Mouse (Mus musculus): ENCODE data around the gene Ptk6. TPM values are rescaled to one million over a fixed set of nuclear protein-coding genes. Genes with fewer than 3 reads are reported as not detected.

The Ptk6 gene
- polyA plus RNA-seq, 1 experiment = 0.15 TPM

- Histone ChIP-seq H3K4me3 (ENCODE audit: extremely low read depth, insufficient read depth, insufficient read length) (peak overlapping the region; percentile 22; the same call in 1 of the 2 replicates), H3K4me1 (ENCODE audit: control insufficient read depth, insufficient read depth, insufficient read length) (peaks cover 19% of the 10 kb centered on the region; the same call in 1 of the 2 replicates), H3K36me3 (ENCODE audit: control insufficient read depth, insufficient read depth, low read length) (no peaks in the 10 kb centered on the region), H3K27me3 (ENCODE audit: control insufficient read depth, insufficient read depth, low read length) (no peaks in the 10 kb centered on the region), H3K27ac (ENCODE audit: insufficient read depth, low read length) (peak overlapping the region; percentile 60)
- TF ChIP-seq POLR2A (IDR thresholded peaks at IDR 0.05; ENCODE audit: low read depth, low read length) (no peak), CTCF (IDR thresholded peaks at IDR 0.05; ENCODE audit: extremely low read depth, insufficient read depth, insufficient read length, insufficient replicate concordance) (no peak)
- DNase-seq (ENCODE audit: low read depth in 1 of 2, low spot score in 2 of 2) = no peak
- WGBS = 12% methylated on average over 2 of the region's 2 CpGs
These were observed 17.8 kb upstream of the Ptk6 start for GRCm38 (mm10) chr2:181220361-181220760.

- WGBS = 2% methylated on average over 25 of the region's 25 CpGs
- Histone ChIP-seq H3K36me3 (ENCODE audit: control insufficient read depth, insufficient read depth, low read length) (no peaks in the 10 kb centered on the region), H3K27me3 (ENCODE audit: control insufficient read depth, insufficient read depth, low read length) (no peaks in the 10 kb centered on the region), H3K27ac (ENCODE audit: insufficient read depth, low read length) (peak within 1 kb of the TSS; percentile 75), H3K4me1 (ENCODE audit: control insufficient read depth, insufficient read depth, insufficient read length) (peaks cover 19% of the 10 kb centered on the region; the same call in 1 of the 2 replicates), H3K4me3 (ENCODE audit: extremely low read depth, insufficient read depth, insufficient read length) (peak within 1 kb of the TSS; percentile 22; the same call in 1 of the 2 replicates)
- peak; percentile 89 to 91 for DNase-seq (ENCODE audit: low read depth in 1 of 2, low spot score in 2 of 2)
- TF ChIP-seq POLR2A (IDR thresholded peaks at IDR 0.05; ENCODE audit: low read depth, low read length) (peak; percentile 2; the same call in 1 of the 2 replicates), CTCF (IDR thresholded peaks at IDR 0.05; ENCODE audit: extremely low read depth, insufficient read depth, insufficient read length, insufficient replicate concordance) (no peak)
These were observed 17.1 kb upstream of the Ptk6 start, which contains the start of gene Fndc11 for GRCm38 (mm10) chr2:181219538-181220216. Gene Fndc11, plus strand, starts transcription at chr2:181220013.

GRCm38 (mm10) chr2:181218881-181219485 is 16.4 kb upstream of the Ptk6 start:
- TF ChIP-seq POLR2A (IDR thresholded peaks at IDR 0.05; ENCODE audit: low read depth, low read length) (no peak), CTCF (IDR thresholded peaks at IDR 0.05; ENCODE audit: extremely low read depth, insufficient read depth, insufficient read length, insufficient replicate concordance) (no peak)
- Histone ChIP-seq H3K4me1 (ENCODE audit: control insufficient read depth, insufficient read depth, insufficient read length) (peaks cover 19% of the 10 kb centered on the region; the same call in 1 of the 2 replicates), H3K27me3 (ENCODE audit: control insufficient read depth, insufficient read depth, low read length) (no peaks in the 10 kb centered on the region), H3K4me3 (ENCODE audit: extremely low read depth, insufficient read depth, insufficient read length) (no peak overlapping the region), H3K27ac (ENCODE audit: insufficient read depth, low read length) (peak overlapping the region; percentile 75), H3K36me3 (ENCODE audit: control insufficient read depth, insufficient read depth, low read length) (no peaks in the 10 kb centered on the region)
- no peak for DNase-seq (ENCODE audit: low read depth in 1 of 2, low spot score in 2 of 2)
- WGBS = 25% methylated on average over 5 of the region's 5 CpGs

- Histone ChIP-seq H3K4me1 (ENCODE audit: control insufficient read depth, insufficient read depth, insufficient read length) (peaks cover 17% of the 10 kb centered on the region; the same call in 1 of the 2 replicates), H3K27me3 (ENCODE audit: control insufficient read depth, insufficient read depth, low read length) (peaks cover 2% of the 10 kb centered on the region; the same call in 1 of the 2 replicates), H3K36me3 (ENCODE audit: control insufficient read depth, insufficient read depth, low read length) (no peaks in the 10 kb centered on the region), H3K27ac (ENCODE audit: insufficient read depth, low read length) (no peak overlapping the region), H3K4me3 (ENCODE audit: extremely low read depth, insufficient read depth, insufficient read length) (no peak overlapping the region)
- no peak for TF ChIP-seq CTCF (IDR thresholded peaks at IDR 0.05; ENCODE audit: extremely low read depth, insufficient read depth, insufficient read length, insufficient replicate concordance)
- WGBS = 92% methylated on average over 6 of the region's 6 CpGs
- DNase-seq (ENCODE audit: low read depth in 1 of 2, low spot score in 2 of 2) = no peak
These were observed 13.4 kb upstream of the Ptk6 start for GRCm38 (mm10) chr2:181216037-181216436.

GRCm38 (mm10) chr2:181213021-181213445 is 10.4 kb upstream of the Ptk6 start, which contains the start of gene Srms:
Gene Srms, minus strand, starts transcription at chr2:181213185.
- peaks cover 2% of the 10 kb centered on the region; the same call in 1 of the 2 replicates for H3K27me3 ChIP-seq (ENCODE audit: control insufficient read depth, insufficient read depth, low read length)
- no peak within 1 kb of the TSS for H3K27ac ChIP-seq (ENCODE audit: insufficient read depth, low read length)
- 3% methylated on average over 17 of the region's 17 CpGs for WGBS

GRCm38 (mm10) chr2:181212389-181213020 is 9.9 kb upstream of the Ptk6 start:
- Histone ChIP-seq H3K36me3 (ENCODE audit: control insufficient read depth, insufficient read depth, low read length) (no peaks in the 10 kb centered on the region), H3K4me1 (ENCODE audit: control insufficient read depth, insufficient read depth, insufficient read length) (no peaks in the 10 kb centered on the region), H3K4me3 (ENCODE audit: extremely low read depth, insufficient read depth, insufficient read length) (peak overlapping the region; percentile 54), H3K27ac (ENCODE audit: insufficient read depth, low read length) (no peak overlapping the region), H3K27me3 (ENCODE audit: control insufficient read depth, insufficient read depth, low read length) (peaks cover 2% of the 10 kb centered on the region; the same call in 1 of the 2 replicates)
- 5% methylated on average over 34 of the region's 34 CpGs for WGBS
- no peak for DNase-seq (ENCODE audit: low read depth in 1 of 2, low spot score in 2 of 2)
- TF ChIP-seq CTCF (IDR thresholded peaks at IDR 0.05; ENCODE audit: extremely low read depth, insufficient read depth, insufficient read length, insufficient replicate concordance) = no peak
- TF ChIP-seq POLR2A (IDR thresholded peaks at IDR 0.05; ENCODE audit: low read depth, low read length) = no peak

More at GRCm38 (mm10) chr2:181213021-181213445, 10.4 kb upstream of the Ptk6 start, which contains the start of gene Srms:
- peak within 1 kb of the TSS; percentile 54 for H3K4me3 ChIP-seq (ENCODE audit: extremely low read depth, insufficient read depth, insufficient read length)
- peak in 1 of 2 experiments; percentile 42 for DNase-seq (ENCODE audit: low read depth in 1 of 2, low spot score in 2 of 2)
- H3K4me1 ChIP-seq (ENCODE audit: control insufficient read depth, insufficient read depth, insufficient read length) = no peaks in the 10 kb centered on the region
- TF ChIP-seq POLR2A (IDR thresholded peaks at IDR 0.05; ENCODE audit: low read depth, low read length) = no peak
- no peak for TF ChIP-seq CTCF (IDR thresholded peaks at IDR 0.05; ENCODE audit: extremely low read depth, insufficient read depth, insufficient read length, insufficient replicate concordance)
- no peaks in the 10 kb centered on the region for H3K36me3 ChIP-seq (ENCODE audit: control insufficient read depth, insufficient read depth, low read length)

All from spleen, adult 2 months (tissue).